Mouse (Mus musculus) adrenal gland, postnatal 14 days (tissue): Measurements from ENCODE around the gene Ctnnbl1. TPM values are rescaled to one million over a fixed set of nuclear protein-coding genes. Genes with fewer than 3 reads are reported as not detected.

Experiments
- DNase-seq: peaks from one replicate; pipeline ENCODE4 v3.0.0; 2021; ENCODE audit warnings: mixed read lengths
- long read RNA-seq, 2 experiments: library from polyadenylated mRNA; stranded (forward); transcript quantifications; one replicate each; pipeline ENCODE4 v2.0.0; 2021
- total RNA-seq: library from RNA; stranded (reverse); gene quantifications from 2 replicates; pipeline ENCODE4 v1.2.3, GENCODE M21; 2021

Ctnnbl1 gene
- total RNA-seq = 18.4 and 20.5 TPM in 2 replicates
- long read RNA-seq, experiment 1, transcript Ctnnbl1-201 (16 exons, 2,442 nt) = major isoform, 67 of 98 reads
- long read RNA-seq, experiment 1, partial matches to known transcripts = 24 of 98 reads
- long read RNA-seq, experiment 1, other reads (novel, unspliced or antisense) = 7 of 98 reads
- long read RNA-seq, experiment 2, transcript Ctnnbl1-201 (16 exons, 2,442 nt) = major isoform, 32 of 76 reads
- long read RNA-seq, experiment 2, partial matches to known transcripts = 38 of 76 reads
- long read RNA-seq, experiment 2, other reads (novel, unspliced or antisense) = 6 of 76 reads

DNA sequence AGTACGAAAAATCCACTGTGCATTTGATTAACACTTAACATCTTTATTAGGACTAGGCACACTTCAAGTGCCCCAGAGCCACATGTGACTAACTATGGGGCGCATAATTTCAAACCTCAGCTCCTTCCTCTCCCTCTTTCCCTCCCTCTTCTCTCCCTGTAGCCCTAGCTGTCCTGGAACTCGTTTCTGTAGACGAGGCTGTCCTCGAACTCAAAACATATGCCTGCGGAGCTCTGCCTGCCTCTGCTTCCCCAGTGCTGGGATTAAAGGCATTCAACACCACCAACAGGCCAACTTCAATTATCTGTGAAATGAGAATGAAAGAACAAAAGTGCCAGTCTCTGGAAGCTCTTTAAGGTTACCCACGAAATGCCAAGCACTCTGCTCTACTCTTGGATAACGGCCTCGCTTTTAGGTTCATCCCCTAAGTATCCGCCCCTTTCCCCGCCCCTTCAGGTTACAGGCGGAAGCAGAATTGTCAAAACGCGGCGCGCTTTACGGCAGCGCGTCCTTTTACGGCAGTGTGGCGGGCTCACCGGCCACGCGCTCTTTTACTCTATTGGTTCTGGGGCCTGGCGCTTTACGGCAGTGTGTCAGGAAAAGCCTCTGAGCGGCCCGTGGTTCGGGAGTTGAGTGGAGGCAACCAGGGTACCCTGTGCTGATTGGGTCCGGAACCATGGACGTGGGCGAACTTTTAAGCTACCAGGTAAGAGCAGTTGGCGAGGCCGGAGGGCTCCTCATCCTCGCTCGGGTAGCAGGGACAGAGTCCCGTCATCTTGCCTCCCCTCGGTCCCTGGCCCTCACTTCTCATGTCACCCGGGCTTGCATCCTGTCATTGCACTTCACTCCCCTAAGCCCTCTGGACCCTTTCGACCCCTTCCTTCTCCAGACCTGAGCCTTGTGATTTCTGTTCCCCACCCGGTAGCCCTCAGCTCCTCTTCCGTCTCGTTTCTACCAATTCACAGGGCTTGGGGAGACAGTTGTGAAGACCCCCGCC is at the start of gene Ctnnbl1:
Gene Ctnnbl1 (plus strand): TSS at position 548 of the 997 bp plus-strand sequence.
- peak; percentile 99 for DNase-seq

DNA sequence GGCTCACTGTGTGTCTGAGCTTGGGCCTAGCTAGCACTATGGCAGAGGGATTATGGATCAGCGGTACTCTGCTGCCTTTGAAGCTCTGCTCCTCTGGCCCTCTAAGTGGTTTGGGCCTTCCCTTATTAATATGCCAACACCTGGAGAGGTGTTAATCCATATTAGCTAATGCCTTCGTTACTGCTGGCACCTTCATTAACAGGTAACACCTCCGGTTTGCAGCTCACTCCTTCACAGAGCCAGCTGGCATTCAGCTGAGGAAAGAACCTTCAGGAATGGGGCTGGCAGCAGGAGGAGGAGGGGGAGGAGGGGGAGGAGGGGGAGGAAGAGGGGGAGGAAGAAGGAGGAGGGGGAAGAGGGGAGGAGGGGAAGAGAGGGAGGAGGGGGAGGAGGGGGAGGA is 49.7 kb upstream of the Ctnnbl1 start:
- DNase-seq = no peak

DNA sequence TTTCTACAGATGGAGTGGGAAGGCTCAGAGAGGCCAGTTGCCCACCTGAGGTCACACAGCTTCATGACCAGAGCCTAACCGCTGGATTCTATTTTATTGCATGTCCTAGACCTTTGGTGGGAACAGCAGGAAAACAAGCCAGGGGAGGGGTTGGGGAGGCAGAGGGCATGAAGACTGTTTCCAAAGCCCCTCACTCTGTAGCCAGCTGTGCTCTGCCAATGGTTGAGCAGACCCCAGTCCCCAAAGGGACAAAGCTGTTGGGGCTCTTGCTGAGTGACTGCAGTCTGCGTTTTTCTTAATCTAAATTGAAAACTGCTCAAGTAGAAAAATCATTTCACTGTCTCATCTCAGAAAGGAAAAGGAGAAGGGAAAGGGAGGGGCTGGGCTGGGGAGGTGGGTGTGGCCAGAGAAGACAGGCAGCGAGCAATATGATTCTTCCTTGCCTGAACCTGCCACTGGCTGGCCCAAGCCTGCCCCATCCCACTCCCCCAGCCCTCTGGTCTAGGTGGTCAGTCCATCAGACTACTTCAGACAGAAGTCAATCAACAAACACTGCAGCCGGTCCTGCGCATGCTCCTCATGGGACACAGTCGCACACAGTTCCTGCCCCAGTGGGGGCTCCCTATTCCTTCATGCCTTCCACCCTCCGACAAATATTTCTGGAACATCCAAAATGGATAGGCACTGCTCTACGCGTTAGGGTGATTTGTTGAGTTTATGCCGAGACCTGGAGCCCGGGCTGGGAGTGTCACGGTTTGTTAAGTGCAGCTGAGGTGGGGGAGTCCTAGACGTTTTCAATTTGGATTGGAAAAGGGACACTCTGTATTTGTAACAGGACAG is 45.7 kb upstream of the Ctnnbl1 start:
- no peak for DNase-seq

DNA sequence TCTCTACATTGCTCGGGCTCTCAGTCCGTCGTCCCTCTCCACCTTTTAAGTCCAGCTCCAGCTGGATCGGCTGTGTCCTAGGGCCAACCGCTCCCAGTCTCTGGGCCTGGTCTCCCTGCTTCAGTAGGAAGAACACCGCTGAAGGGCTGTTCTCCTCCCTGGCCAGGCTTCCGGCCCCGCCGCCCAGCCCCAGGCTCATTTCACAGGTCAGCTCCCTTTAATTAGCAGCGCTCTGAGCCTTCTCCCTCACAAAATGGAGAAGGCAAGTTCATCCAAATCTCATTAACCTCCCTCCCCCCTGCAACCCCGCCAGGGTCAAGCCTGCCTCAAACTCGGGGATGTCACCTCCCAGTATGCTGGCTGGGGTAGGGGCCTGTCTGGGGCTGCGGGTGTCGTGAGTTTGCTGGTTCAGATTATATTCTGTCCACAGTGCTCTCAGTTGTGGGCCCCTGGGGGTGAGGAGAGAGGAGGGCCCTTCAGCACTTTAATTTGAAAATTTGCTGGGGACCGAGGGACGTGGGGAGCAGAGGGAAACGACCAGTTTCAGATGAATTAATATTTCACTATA is 44.8 kb upstream of the Ctnnbl1 start:
- DNase-seq = no peak

DNA sequence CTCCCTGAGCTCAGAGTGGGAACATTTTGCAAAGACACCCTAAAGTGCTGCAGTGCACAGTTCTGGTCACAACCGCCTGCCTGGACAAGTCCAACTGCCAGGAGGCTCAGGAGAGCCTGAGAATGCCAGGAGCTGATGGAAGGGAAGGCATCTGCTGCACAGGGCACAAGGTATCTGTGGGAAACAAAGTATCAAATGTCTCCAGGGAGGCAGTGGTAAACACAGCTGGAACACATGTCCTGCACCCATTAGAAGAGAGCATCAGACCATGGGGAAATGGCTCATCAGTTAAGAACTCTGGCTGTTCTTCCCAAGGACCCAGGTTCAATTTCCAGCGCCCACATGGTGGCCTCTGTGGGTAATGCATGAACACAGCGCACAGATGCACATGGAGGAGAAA is 43.6 kb upstream of the Ctnnbl1 start:
- no peak for DNase-seq

DNA sequence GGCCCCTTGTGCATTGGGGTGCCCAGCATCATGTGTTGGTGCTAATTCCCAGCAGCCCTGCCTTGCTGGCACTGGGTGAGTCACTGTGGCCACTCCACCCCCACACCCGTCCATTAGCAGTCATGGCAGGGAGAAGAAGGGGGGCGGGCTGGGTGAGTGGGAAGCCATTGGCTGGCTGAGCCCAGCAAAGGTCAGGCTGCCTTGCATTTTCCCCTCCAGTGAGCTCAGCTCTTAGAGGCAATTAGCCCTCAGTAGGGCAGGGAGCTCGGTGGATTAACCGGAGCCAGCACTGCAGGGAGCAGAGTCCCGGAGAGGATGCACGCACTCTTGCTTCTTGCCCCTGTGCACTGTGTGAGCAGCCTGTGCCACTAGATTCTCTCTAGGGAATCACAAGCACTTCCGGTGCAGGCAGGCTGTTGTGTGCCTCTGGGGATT is 40.9 kb upstream of the Ctnnbl1 start:
- DNase-seq = peak; percentile 67

DNA sequence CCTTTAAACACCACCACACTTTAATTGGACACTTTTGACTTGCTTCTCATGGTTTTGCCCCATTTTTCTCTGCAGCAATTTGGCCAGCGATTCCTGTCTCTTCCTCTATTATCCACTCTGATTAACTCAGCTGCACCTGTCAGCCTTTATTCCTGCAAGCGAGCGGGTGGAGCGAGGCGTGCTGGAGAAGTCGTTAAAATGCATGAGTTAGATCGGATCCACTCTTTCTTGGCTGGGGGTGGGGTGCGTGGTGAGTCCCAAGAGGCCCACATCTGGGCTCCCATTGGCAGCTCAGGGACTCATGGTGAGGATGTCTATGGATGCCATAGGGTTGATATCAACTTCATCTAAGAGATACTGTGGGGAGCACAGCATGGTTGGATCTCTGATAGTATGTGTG is 34.0 kb upstream of the Ctnnbl1 start:
- DNase-seq = no peak

DNA sequence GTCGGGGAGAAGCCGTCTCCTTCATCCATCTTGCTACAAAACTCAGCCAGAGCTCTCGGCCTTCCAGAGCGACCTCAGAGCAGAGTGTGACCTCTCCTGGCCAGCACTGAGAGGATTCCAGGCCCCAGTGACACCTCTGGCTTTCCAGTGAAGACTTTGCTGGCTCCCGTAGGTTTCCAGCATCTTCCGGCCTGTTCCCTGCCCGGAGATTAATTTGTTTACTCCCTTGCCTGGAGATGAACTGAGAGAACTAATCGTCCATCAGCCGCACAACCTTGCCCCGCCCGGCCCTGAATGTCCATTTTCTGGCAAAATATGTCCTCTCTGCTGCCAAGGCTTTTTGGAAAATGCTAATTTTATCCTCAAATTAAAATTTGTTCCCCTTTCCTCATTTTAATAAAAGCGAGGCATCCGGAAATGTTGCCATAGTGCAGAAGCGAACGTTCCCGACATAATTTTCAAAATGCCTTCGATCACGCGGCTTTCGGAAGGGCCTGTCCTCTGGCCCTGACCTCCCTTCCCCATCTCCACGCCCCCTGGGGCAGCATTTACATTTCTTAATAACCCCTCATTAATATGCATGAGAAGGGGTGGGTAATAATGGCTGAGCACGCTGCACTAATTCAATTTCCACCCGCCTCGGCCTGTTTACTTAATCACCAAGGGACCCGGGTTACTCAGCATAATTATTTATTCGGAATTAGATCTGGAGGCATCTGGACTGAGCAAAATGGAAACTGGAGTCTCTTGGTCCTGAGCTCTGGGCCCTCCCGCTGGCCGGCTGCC is 32.0 kb upstream of the Ctnnbl1 start:
- DNase-seq = peak; percentile 28

DNA sequence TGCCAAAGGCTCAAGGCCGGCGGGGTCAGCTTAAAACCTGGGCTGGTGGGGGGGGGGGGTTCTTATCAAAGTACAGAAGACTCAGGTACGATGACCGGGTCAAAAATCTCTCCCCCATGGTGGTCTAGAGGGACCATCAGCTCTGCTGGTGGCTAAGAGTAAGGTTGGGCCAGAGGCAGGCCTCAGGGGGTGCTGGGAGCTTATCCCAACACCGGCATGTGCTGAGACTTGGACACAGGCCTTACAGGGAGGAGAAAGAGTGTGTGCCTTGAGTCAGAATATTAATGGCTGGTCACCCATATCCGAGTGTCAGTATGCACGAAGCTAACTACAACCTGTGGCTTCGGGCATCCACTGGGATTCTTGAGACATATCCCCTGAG is 31.4 kb upstream of the Ctnnbl1 start:
- DNase-seq = no peak

DNA sequence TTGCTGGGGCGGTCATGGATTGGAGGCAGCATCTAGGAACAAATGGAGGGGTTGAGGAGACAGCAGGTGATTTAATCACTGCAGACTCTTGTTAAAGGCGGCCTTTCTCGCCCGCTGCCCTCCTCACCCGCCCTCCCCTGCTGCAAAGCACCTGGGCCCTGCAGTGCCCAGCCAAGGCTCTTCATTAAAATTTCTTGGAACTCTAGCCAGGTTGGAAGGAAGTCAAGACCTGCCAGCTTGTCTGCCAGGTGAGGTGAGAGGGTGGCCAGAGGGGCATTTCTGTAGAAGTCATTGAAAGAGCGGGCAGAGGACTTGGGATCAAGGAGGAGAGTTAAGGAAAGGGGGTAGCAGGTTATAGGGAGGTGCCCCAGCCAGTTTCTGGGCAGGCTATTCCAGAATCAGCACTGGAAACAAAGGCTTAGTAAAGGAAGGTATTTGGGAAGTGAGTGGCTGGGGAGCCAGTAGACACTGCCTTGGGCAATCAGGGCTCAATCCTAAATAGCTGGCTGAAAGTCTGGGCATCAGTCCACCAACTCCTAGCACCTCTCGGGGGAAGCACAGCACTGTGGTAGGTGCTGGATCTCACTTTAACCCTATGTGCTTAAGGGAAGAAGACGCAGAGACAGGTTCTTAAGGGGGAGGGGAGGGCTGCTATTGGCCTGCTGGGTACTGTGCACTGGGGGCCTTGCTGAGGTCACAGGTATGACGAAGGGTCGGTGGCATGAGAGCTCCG is 29.8 kb upstream of the Ctnnbl1 start:
- DNase-seq = no peak

DNA sequence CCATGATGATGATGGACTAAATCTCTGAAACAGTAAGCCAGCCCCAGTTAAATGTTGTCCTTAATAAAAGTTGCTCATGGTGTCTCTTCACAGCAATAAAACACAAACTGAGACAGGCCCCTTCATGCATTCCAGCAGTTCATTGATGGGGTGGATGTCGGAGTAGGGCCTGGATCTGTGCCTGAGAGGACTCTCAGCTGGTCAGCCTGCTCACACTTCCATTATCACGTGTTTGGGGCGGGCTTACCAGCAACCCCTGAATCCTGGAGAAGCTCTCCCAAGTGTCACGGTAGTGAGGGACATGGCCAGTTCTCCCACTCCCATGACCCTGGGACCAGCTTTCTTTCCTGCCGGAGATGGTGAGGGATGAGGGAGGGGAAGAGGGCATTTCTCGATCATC is 24.5 kb upstream of the Ctnnbl1 start:
- DNase-seq = no peak

DNA sequence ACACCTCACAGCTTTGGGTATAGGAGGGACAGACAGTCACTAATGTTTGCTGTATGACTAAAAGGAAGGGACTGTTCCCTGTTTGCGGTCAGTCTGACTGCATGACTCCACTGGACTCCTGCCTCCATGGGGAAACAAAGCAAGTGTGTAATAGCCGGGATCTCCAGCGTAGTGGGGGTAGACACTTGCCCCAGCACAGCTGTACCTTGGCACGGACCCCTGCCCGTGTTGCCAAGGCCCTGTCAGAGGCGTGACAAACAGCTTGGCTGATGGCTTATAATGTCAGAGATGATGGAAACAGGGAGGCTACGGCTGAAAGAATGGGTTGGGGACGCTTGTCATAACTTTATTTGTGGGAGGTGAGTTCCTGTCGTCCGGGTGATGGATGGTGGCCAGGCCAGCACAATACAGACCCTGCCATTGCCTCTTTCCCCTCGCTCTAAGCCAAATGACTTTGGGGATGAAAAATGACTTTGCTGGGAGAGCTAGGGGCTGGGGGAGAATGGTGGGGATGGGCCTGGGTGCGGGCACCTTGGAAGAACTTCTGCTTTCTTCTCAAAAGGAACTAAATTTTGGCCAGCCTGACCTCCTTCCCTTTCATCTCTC is 21.5 kb upstream of the Ctnnbl1 start:
- DNase-seq = peak; percentile 62

DNA sequence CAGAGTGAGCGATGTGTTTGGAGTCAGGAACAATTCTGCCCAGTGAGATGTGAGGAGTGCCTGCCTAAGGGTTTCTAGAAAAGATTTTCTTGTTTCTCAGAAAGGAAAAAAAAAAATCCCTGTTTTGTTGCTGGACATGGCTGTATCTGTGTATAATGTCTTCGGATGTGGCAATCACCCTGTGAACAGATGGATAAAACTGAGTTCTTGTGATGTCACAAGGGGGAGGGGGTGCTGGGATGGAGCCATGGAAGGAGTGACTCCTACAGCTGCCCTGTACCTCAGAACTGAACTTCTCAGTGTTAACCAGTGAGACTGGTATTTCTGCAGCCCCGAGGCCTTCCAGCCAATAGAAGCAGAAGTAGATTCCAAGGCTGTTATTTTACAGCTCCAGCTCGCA is 18.8 kb upstream of the Ctnnbl1 start:
- DNase-seq = no peak

DNA sequence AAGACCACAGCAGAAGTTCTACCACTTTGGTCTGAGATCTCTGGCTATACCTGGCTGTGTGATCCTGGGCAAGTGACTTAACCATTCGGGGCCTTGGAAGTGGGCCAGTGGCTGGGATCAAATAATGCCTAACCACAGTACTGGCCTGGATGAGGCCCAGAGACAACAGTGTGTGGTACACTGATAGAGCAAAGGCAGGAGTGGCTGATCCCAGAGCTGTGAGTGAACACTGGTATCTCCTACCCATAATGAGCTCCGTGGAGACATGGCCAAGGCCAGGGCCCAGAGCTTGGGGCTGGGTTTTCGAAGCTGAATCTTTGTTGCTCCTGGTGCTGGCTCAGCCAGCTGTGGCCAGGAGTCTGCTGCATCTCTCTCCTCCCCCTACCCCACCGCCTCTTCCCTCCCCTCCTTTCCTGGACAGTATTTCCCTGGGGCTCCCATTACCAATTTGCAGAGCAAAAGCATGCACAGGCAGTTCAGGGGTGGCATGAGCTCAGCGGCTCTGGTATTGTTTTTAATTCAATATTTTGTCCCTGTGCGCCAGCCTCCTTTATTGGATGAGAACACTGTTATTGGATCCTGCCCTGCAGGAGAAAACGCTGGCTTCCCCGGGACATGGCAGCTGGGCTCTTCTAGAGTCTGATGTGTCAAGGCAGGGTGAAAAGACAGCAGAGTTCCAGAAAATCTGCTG is 13.2 kb upstream of the Ctnnbl1 start:
- peak; percentile 27 for DNase-seq

DNA sequence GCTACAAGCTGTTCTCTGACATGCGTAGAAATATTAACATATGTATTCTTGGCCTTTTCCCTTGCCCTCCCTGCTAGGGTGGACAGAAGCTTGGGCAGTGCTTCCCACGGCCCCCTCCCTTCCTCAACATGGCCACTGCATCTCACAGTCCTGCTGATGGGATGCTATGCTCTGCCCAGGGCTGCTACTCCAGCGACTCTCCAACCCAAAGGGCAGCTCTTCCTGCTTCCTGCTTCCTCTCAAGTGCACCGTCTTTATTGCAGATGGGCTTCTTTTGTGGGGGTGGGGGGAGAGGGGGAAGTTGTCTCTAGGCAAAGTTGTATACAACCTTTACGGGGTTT is 12.7 kb upstream of the Ctnnbl1 start:
- no peak for DNase-seq

DNA sequence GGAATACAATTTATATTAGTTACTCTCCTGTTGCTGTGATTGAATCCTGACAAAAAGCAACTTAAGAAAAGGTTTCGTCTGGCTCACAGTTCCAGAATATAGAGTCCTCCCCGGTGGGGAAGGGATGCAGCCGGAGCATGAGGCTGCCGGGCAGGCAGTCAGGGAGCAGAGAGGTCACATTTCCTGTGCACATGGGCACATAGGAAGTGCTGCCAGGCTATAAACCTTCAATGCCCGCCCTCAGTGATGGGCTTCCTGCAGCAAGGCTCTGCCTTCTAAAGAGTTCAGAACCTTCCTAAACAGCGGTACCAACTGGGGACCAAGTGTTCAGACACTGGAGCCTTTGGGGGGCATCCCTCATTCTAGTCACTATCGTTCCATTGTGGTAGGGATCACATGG is 7.4 kb downstream of the Ctnnbl1 start:
- DNase-seq = peak; percentile 22

DNA sequence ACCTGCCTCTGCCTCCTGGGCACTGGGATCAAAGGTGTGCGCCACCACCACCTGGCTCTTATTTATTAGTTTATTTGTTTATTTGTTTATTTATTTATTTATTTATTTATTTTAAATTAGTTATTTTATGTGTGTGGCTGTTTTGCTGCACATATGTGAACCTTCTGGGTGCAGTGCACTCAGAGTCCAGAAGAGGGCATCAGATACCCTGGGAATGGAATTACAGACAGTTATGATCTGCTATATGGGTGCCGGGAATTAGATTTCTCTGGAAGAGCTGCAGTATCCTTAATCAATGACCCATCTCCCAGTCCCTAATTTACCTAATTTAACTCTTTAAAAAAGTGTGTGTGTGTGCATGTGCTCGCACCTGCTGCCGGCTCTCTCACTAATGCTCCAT is 8.5 kb downstream of the Ctnnbl1 start:
- DNase-seq = no peak

DNA sequence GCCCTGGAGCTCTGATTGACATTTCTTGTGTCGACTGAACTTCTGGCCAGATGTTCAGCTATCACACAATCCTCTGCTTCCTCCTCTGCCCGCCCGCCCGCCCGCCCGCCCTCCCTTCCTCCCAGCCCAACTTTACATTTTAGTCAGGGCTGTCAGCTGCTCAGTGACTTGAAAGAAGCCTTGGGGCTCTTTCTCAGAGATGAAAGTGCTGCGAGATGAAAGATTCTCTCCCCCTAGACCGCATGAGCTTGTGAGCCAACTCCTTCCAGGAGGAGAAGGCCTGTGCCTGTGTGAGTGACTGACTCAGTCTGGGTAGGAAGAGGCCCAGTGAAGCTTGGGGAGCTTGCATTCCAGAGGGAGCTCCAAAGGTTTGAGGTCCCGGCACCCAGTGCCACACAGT is 9.4 kb downstream of the Ctnnbl1 start:
- no peak for DNase-seq

DNA sequence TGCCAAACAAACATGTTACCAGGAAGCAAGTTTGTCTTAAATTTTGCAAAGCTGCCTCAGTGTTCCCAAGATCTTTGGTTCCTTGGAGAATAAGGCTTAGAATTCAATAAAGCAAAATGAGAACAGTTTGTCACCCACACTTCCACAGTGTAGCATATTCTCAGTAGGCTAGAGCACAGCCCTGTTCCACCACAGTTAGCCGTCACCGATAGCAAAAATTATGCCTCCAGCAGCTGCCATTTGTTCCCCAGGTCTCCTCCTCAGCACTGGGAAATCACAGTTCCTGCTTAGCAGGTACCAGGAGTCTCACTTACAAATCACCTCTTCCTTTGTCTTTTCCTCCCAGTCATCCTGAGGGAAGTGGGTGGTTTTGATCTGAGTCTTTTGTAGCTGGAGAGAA is 10.8 kb downstream of the Ctnnbl1 start:
- DNase-seq = no peak

DNA sequence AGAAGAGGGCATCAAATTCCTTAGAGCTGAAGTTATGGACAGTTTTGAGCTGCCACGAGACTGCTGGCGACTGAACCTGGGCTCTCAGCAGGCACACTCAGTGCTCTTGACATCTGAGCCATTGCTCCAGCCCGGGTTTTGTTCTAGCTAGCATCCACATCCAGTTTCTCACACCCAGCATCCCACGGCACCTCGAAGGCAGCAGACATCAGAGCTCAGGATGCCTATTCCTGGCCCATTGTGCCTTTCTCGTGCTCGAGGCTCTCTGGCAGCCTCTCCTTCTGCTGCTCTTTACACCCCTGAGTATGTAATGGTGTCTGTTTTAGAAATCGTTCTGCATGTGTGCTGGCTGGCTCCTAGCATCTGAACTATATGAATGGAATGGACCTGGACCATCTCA is 13.3 kb downstream of the Ctnnbl1 start:
- no peak for DNase-seq
